Mouse (Mus musculus): Measurements from ENCODE around the gene Ddi2.

- no peak for TF ChIP-seq GATA1 (IDR thresholded peaks at IDR 0.05; ENCODE audit: borderline replicate concordance, low read length)
- no peak for TF ChIP-seq FLI1 (IDR thresholded peaks at IDR 0.05; ENCODE audit: low read length)
Measured at GRCm38 (mm10) chr4:141729266-141729665, 6.0 kb upstream of the Ddi2 start.

Measured in megakaryocyte, embryonic 14.5 days (primary cell).